Mouse (Mus musculus) large intestine, adult 2 months (tissue): Measurements from ENCODE around the gene Paqr7. TPM values are rescaled to one million over a fixed set of nuclear protein-coding genes. Genes with fewer than 3 reads are reported as not detected.

ENCODE experiments used
- DNase-seq: peaks from one replicate; pipeline ENCODE4 v3.0.0-alpha.2; 2012; ENCODE audit warnings: low read depth, low spot score
- WGBS: fragments of 180-500 bp; shearing (Covaris S2); methylation state at CpG from one replicate; pipeline ENCODE4 v1.1.7; 2018; 5-methylcytosine and 5-hydroxymethylcytosine counted together
- polyA plus RNA-seq: library from polyadenylated mRNA; depleted of rRNA; stranded (reverse); fragments of >200 nt; gene quantifications from 2 replicates; pipeline ENCODE4 v1.2.3, GENCODE M21; 2012; rRNA removed

Gene Paqr7
- polyA plus RNA-seq, 1 experiment: 9.6 TPM

- DNase-seq: no peak
- 75% methylated on average over 7 of the region's 7 CpGs for WGBS
These were observed 62.7 kb downstream of the Paqr7 start for GRCm38 (mm10) chr4:134559154-134559553.

Other genes with a start within 250 kb of the Paqr7 start
- not detected in 2 replicates for gene Gm30191, start 249.8 kb upstream of the Paqr7 start, polyA plus RNA-seq
- gene Grrp1, start 242.6 kb upstream of the Paqr7 start, polyA plus RNA-seq: 5.5 and 6.4 TPM in 2 replicates
- 4.7 and 7.2 TPM in 2 replicates for gene Pdik1l, start 208.8 kb upstream of the Paqr7 start, polyA plus RNA-seq
- gene Trim63, start 181.6 kb upstream of the Paqr7 start, polyA plus RNA-seq: 0.10 and 0.27 TPM in 2 replicates
- gene Slc30a2, start 153.5 kb upstream of the Paqr7 start, polyA plus RNA-seq: 27.4 and 49.7 TPM in 2 replicates
- gene Extl1, start 112.8 kb upstream of the Paqr7 start, polyA plus RNA-seq: 1.7 and 1.9 TPM in 2 replicates
- gene Pafah2, start 100.4 kb upstream of the Paqr7 start, polyA plus RNA-seq: 32.1 and 41.9 TPM in 2 replicates
- gene Stmn1, start 28.4 kb upstream of the Paqr7 start, polyA plus RNA-seq: 40.1 and 45.3 TPM in 2 replicates
- 3.4 and 4.2 TPM in 2 replicates for gene Aunip, start 14.3 kb downstream of the Paqr7 start, polyA plus RNA-seq
- gene Mtfr1l, start 38.7 kb downstream of the Paqr7 start, polyA plus RNA-seq: 56.1 and 82.9 TPM in 2 replicates
- gene Selenon, start 55.5 kb downstream of the Paqr7 start, polyA plus RNA-seq: 5.3 and 5.4 TPM in 2 replicates
- gene Man1c1, start 207.6 kb downstream of the Paqr7 start, polyA plus RNA-seq: 2.3 and 3.2 TPM in 2 replicates